Mouse (Mus musculus) spleen, embryonic (tissue): ENCODE data around the gene Gm21981.

Experiments used
- CTCF ChIA-PET: fragments of 350-600 bp; sonication (Branson Sonifier 250); formaldehyde crosslinking; loops from one replicate; lab custom pipeline; 2022; lab: Charles Lee

The Gm21981 gene

GRCm38 (mm10) chr17:47704692-47705091 lies 10.4 kb upstream of the Gm21981 start:
- CTCF ChIA-PET = no interaction called here

GRCm38 (mm10) chr17:47703556-47703955 lies 9.3 kb upstream of the Gm21981 start:
- CTCF ChIA-PET = no interaction called here

- CTCF ChIA-PET = no interaction called here
Measured at GRCm38 (mm10) chr17:47702548-47703345, 8.5 kb upstream of the Gm21981 start.

GRCm38 (mm10) chr17:47701793-47702192 lies 7.5 kb upstream of the Gm21981 start:
- CTCF ChIA-PET = no interaction called here

GRCm38 (mm10) chr17:47699055-47699454 lies 4.8 kb upstream of the Gm21981 start:
- CTCF ChIA-PET = interaction anchor here (0.7 kb wide), 1 partner anchor 28 kb away, joined by 7 read pairs; no protein-coding TSS in a partner anchor

- CTCF ChIA-PET = no interaction called here
Measured at GRCm38 (mm10) chr17:47698156-47698555, 3.9 kb upstream of the Gm21981 start.

GRCm38 (mm10) chr17:47695337-47695710 lies 1.1 kb upstream of the Gm21981 start:
- CTCF ChIA-PET = interaction anchor here (0.6 to 1.3 kb wide), 2 partner anchors 96 to 1214 kb away, joined by 3 to 4 read pairs; no protein-coding TSS in a partner anchor

GRCm38 (mm10) chr17:47694503-47695336 lies 465 bp upstream of the Gm21981 start, which contains the start of gene Prickle4:
Prickle4 (minus strand) TSS chr17:47694736.
- CTCF ChIA-PET = interaction anchor here (0.6 to 1.3 kb wide), 2 partner anchors 95 to 1213 kb away, joined by 3 to 4 read pairs; no protein-coding TSS in a partner anchor

- CTCF ChIA-PET = interaction anchor here (0.6 to 1.3 kb wide), 2 partner anchors 16 to 94 kb away, joined by 3 to 6 read pairs; no protein-coding TSS in a partner anchor
Measured at GRCm38 (mm10) chr17:47693671-47694441, 399 bp downstream of the Gm21981 start.

- CTCF ChIA-PET = no interaction called here
Measured at GRCm38 (mm10) chr17:47691650-47692049, 2.6 kb downstream of the Gm21981 start.

GRCm38 (mm10) chr17:47689894-47690293 lies 4.4 kb downstream of the Gm21981 start:
- CTCF ChIA-PET = interaction anchor here (0.6 kb wide), 1 partner anchor 95 kb away, joined by 14 read pairs; no protein-coding TSS in a partner anchor

GRCm38 (mm10) chr17:47688608-47689575 lies 5.4 kb downstream of the Gm21981 start, which contains the start of gene Frs3:
Frs3 (plus strand) TSS chr17:47689030.
- CTCF ChIA-PET = no interaction called here

GRCm38 (mm10) chr17:47688344-47688607 lies 6.0 kb downstream of the Gm21981 start, which contains the start of gene Tomm6:
Tomm6 (minus strand) TSS chr17:47688386.
- CTCF ChIA-PET = no interaction called here

GRCm38 (mm10) chr17:47687409-47688343 lies 6.6 kb downstream of the Gm21981 start:
- CTCF ChIA-PET = no interaction called here

- CTCF ChIA-PET = interaction anchor here (0.7 kb wide), 1 partner anchor 361 kb away, joined by 6 read pairs; no protein-coding TSS in a partner anchor
Measured at GRCm38 (mm10) chr17:47682836-47683235, 11.4 kb downstream of the Gm21981 start.

- CTCF ChIA-PET = no interaction called here
Measured at GRCm38 (mm10) chr17:47678702-47679101, 15.6 kb downstream of the Gm21981 start.

- CTCF ChIA-PET = no interaction called here
Measured at GRCm38 (mm10) chr17:47678238-47678637, 16.0 kb downstream of the Gm21981 start.

- CTCF ChIA-PET = interaction anchor here (1.0 kb wide), 1 partner anchor 63 kb away, joined by 4 read pairs; no protein-coding TSS in a partner anchor
Measured at GRCm38 (mm10) chr17:47676581-47676980, 17.7 kb downstream of the Gm21981 start.
